Mouse (Mus musculus) mesoderm, embryonic 11.5 days (tissue): Measurements from ENCODE around the gene Plxnb2.

ENCODE experiments used
- DNase-seq: peaks from one replicate; pipeline ENCODE4 v3.0.0-alpha.2; 2012; ENCODE audit warnings: low read depth, low spot score

Gene Plxnb2

GRCm38 (mm10) chr15:89179630-89179964 lies 991 bp downstream of the Plxnb2 start:
- DNase-seq, result peak; percentile 16

GRCm38 (mm10) chr15:89178954-89179629 lies 1.5 kb downstream of the Plxnb2 start:
- peak; percentile 63 for DNase-seq

GRCm38 (mm10) chr15:89178260-89178860 lies 2.2 kb downstream of the Plxnb2 start:
- no peak for DNase-seq

- DNase-seq, result no peak
These were observed 2.9 kb downstream of the Plxnb2 start for GRCm38 (mm10) chr15:89177576-89178259.

GRCm38 (mm10) chr15:89177121-89177520 lies 3.5 kb downstream of the Plxnb2 start:
- DNase-seq, result no peak

- DNase-seq, result no peak
These were observed 5.0 kb downstream of the Plxnb2 start for GRCm38 (mm10) chr15:89175411-89176155.

GRCm38 (mm10) chr15:89174889-89175339 lies 5.7 kb downstream of the Plxnb2 start:
- no peak for DNase-seq

- DNase-seq, result peak; percentile 75
These were observed 6.7 kb downstream of the Plxnb2 start for GRCm38 (mm10) chr15:89173906-89174214.

- DNase-seq, result peak; percentile 36
These were observed 7.3 kb downstream of the Plxnb2 start for GRCm38 (mm10) chr15:89173024-89173905.

- DNase-seq, result no peak
These were observed 8.2 kb downstream of the Plxnb2 start for GRCm38 (mm10) chr15:89172276-89172935.

- DNase-seq, result no peak
These were observed 9.0 kb downstream of the Plxnb2 start for GRCm38 (mm10) chr15:89171526-89172051.

GRCm38 (mm10) chr15:89170102-89170501 lies 10.5 kb downstream of the Plxnb2 start:
- DNase-seq, result no peak

- peak; percentile 93 for DNase-seq
These were observed 11.2 kb downstream of the Plxnb2 start for GRCm38 (mm10) chr15:89169431-89169830.

GRCm38 (mm10) chr15:89168922-89169321 lies 11.7 kb downstream of the Plxnb2 start:
- DNase-seq, result no peak

- DNase-seq, result no peak
These were observed 15.1 kb downstream of the Plxnb2 start for GRCm38 (mm10) chr15:89165478-89165877.

GRCm38 (mm10) chr15:89161397-89161796 lies 19.2 kb downstream of the Plxnb2 start:
- no peak for DNase-seq

- DNase-seq, result no peak
These were observed 22.1 kb downstream of the Plxnb2 start for GRCm38 (mm10) chr15:89158516-89158915.

- peak; percentile 87 for DNase-seq
These were observed 22.6 kb downstream of the Plxnb2 start for GRCm38 (mm10) chr15:89157954-89158353.

GRCm38 (mm10) chr15:89152312-89152711 lies 28.3 kb downstream of the Plxnb2 start:
- DNase-seq, result peak; percentile 67

- peak; percentile 61 for DNase-seq
These were observed 30.6 kb downstream of the Plxnb2 start for GRCm38 (mm10) chr15:89150041-89150390.
